Mouse (Mus musculus): Measurements from ENCODE around the gene Mrpl37.

DNA sequence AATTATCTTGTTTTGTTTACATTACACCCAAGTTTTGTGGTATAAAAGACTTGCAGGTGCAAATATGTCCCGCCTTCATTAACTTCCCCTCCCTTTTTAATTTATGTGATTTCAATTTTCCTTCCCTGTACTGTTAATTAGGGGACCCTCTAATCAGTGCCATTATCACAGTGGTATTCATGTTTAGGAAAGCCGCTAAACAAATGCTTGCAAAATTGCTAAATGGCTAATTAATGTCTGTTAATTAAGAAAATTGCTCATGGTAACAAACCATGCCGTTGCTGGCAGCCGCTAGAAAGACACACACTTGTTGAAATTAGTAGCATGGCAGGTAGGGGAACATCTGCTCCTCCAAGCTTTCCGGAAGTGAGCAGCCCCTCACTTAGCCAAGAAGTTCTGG, 41.3 kb downstream of the Mrpl37 start:
- TF ChIP-seq CTCF (conservative IDR thresholded peaks at IDR 0.05 in 1 of 2, IDR thresholded peaks at IDR 0.05 in 1 of 2; ENCODE audit: low read depth in 2 of 2, low read length in 2 of 2): no peak
- no peak for TF ChIP-seq SMC3 (IDR thresholded peaks at IDR 0.05; ENCODE audit: low read depth, low read length)
- TF ChIP-seq JUN (IDR thresholded peaks at IDR 0.05; ENCODE audit: insufficient read depth, low read depth, low read length): no peak

All from CH12.LX (cell line).